Mouse (Mus musculus) retina, adult 2 months (tissue): Measurements from ENCODE around the gene Olfr1447.

Source experiments
- DNase-seq: peaks from one replicate; pipeline ENCODE4 v3.0.0-alpha.2; 2012; ENCODE audit warnings: low read depth, low spot score

The Olfr1447 gene

GRCm38 (mm10) chr19:12903643-12904042, at the start of gene Olfr1447:
Gene Olfr1447, minus strand, starts transcription at chr19:12903743.
- DNase-seq = no peak

GRCm38 (mm10) chr19:12949958-12950357, 46.4 kb upstream of the Olfr1447 start, which contains the start of gene Olfr1450:
Gene Olfr1450, plus strand, starts transcription at chr19:12950258.
- DNase-seq = no peak

DNA sequence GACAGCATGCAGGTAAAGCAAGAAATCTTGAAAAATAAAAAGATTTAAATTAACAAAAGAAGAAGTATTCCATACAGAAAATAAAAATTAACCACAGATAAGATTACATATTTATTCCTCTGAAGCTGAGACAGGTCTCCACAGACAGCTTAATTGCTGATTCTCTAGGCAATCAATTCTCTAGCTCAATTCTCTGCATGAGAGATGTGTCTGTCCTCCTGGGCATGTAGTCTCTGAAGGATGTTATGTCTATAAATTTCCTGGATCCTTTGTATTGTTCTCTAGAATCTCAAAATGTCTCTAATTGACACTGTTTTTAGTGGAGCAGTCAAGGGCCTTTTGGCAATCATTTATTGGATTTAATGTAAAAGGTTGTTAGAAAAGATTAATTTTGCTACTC, 27.0 kb upstream of the Olfr1447 start, which contains the start of gene Olfr1449:
TSS of gene Olfr1449 (plus strand) at position 301 of the 400 bp plus-strand sequence.
- no peak for DNase-seq

- no peak for DNase-seq
Measured at GRCm38 (mm10) chr19:12924319-12924718, 20.8 kb upstream of the Olfr1447 start, which contains the start of gene Olfr1448. Gene Olfr1448, minus strand, starts transcription at chr19:12924419.

DNA sequence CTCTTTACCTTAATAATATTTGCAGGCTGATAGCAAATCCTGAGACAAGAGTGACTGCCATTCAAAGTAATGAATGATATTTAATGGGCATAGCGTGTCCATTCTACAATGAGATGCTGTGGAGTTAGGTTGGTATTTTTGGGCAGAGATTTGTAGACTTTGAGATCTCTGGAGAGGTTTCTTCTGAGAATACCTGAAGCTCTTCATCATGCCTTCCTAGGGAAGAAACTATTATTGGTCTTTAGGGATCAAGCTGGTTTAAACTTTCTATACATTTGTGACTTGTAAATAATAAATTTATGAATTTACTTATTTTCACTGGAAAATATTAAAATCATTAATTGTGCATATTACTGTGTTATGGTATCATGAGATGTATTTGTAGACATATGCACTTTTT, 10.1 kb downstream of the Olfr1447 start, which contains the start of gene Olfr1446:
TSS of gene Olfr1446 (minus strand) at position 101 of the 400 bp plus-strand sequence.
- no peak for DNase-seq

GRCm38 (mm10) chr19:12883555-12883954, 20.0 kb downstream of the Olfr1447 start, which contains the start of gene Olfr1445:
Gene Olfr1445, plus strand, starts transcription at chr19:12883855.
- DNase-seq = no peak

DNA sequence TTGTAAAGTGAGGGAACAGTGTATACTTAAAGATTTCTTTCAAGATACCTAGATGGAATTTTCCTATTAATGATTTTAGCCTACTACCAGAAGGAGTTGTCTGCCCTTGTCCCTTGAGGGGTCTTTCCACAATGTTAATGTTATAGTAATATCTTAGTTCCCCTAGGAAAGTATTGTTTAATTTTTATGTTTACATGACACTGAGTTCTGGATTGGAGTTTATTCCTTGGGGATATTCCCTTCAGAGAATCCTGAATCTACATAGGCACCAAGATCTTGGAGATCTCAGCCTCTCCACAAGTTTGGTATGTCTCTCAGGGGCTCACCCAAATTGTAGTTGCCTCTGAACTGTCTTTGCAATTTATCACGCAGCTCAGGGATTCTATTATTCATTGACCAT, 46.6 kb downstream of the Olfr1447 start, which contains the start of gene Olfr1444:
TSS of gene Olfr1444 (plus strand) at position 301 of the 400 bp plus-strand sequence.
- DNase-seq = no peak
